Mouse (Mus musculus): ENCODE measurements around the gene Trnt1. TPM values are rescaled to one million over a fixed set of nuclear protein-coding genes. Genes with fewer than 3 reads are reported as not detected.

The Trnt1 gene
- polyA plus RNA-seq (2021; fragmentation: Nextera tagmentation): 39.8 and 55.6 TPM in 2 replicates
- long read RNA-seq, experiment 1, transcript Trnt1-201 (9 exons, 2,283 nt): major isoform, 141 of 314 reads
- long read RNA-seq, experiment 1, transcript Trnt1-203 (9 exons, 1,398 nt): minor isoform, 117 of 314 reads
- long read RNA-seq, experiment 1, transcript Trnt1-204 (9 exons, 1,614 nt): minor isoform, 8 of 314 reads
- long read RNA-seq, experiment 1, partial matches to known transcripts: 33 of 314 reads
- long read RNA-seq, experiment 1, other reads (novel, unspliced or antisense): 15 of 314 reads
- long read RNA-seq, experiment 2, transcript Trnt1-201 (9 exons, 2,283 nt): major isoform, 30 of 78 reads
- long read RNA-seq, experiment 2, transcript Trnt1-203 (9 exons, 1,398 nt): minor isoform, 12 of 78 reads
- long read RNA-seq, experiment 2, partial matches to known transcripts: 28 of 78 reads
- long read RNA-seq, experiment 2, other reads (novel, unspliced or antisense): 8 of 78 reads

GRCm38 (mm10) chr6:106768640-106769289, at the start of gene Trnt1:
Trnt1 (plus strand) TSS chr6:106769120.

GRCm38 (mm10) chr6:106748887-106749388, 20.0 kb upstream of the Trnt1 start, which contains the start of gene Il5ra:
Il5ra (minus strand) TSS chr6:106749037.

GRCm38 (mm10) chr6:106799333-106800226, 30.7 kb downstream of the Trnt1 start, which contains the start of gene Crbn:
Crbn (minus strand) TSS chr6:106800077.

Other genes with a start within 250 kb of the Trnt1 start
- not detected in 2 replicates for gene Il5ra, start 20.1 kb upstream of the Trnt1 start, polyA plus RNA-seq (2021; fragmentation: Nextera tagmentation)
- gene Crbn, start 31.0 kb downstream of the Trnt1 start, polyA plus RNA-seq (2021; fragmentation: Nextera tagmentation): 37.3 and 57.9 TPM in 2 replicates